Mouse (Mus musculus) heart, adult 2 months (tissue): ENCODE results near the gene Cnot6. TPM values are rescaled to one million over a fixed set of nuclear protein-coding genes. Genes with fewer than 3 reads are reported as not detected.

Experiments
- DNase-seq, 2 experiments: peaks; one replicate each; pipeline ENCODE4 v3.0.0; 2021
- H3K27ac ChIP-seq: fragments of 200-600 bp; 2 replicates; pipeline ENCODE4 v1.8.1; 2022
- H3K27me3 ChIP-seq: fragments of 200-500 bp; 2 replicates; pipeline ENCODE4 v1.6.1; 2012; ENCODE audit warnings: mild to moderate bottlenecking, low read length, inconsistent platforms, mixed read lengths; ENCODE audit not compliant: control insufficient read depth, insufficient read depth
- H3K36me3 ChIP-seq: fragments of 200-500 bp; 2 replicates; pipeline ENCODE4 v1.6.1; 2012; ENCODE audit warnings: low read length, inconsistent platforms; ENCODE audit not compliant: control insufficient read depth, insufficient read depth
- H3K4me1 ChIP-seq: fragments of 200-500 bp; 2 replicates; pipeline ENCODE4 v1.6.1; 2011; ENCODE audit warnings: low read length; ENCODE audit not compliant: control insufficient read depth, insufficient read depth
- H3K4me3 ChIP-seq: fragments of 200-600 bp; 2 replicates; pipeline ENCODE4 v1.8.1; 2022
- H3K79me2 ChIP-seq: fragments of 200-500 bp; replicated peaks from 2 replicates; pipeline ENCODE4 v1.6.1; 2012; ENCODE audit warnings: mild to moderate bottlenecking, inconsistent platforms, low read length, moderate library complexity, mixed read lengths; ENCODE audit not compliant: control insufficient read depth, insufficient read depth
- H3K9ac ChIP-seq: fragments of 200-500 bp; 2 replicates; pipeline ENCODE4 v1.6.1; 2012; ENCODE audit warnings: low read depth, mild to moderate bottlenecking, control low read depth, inconsistent platforms, low read length, mixed read lengths
- CTCF ChIP-seq: fragments of 200-600 bp; IDR thresholded peaks from 2 replicates; pipeline ENCODE4 v1.8.1; 2022; ENCODE audit warnings: antibody characterized with exemption, mild to moderate bottlenecking, moderate library complexity
- EP300 ChIP-seq: fragments of 200-500 bp; IDR thresholded peaks from 2 replicates; pipeline ENCODE4 v1.6.1; 2011; ENCODE audit warnings: low read depth, low read length, control low read depth; ENCODE audit not compliant: insufficient read depth
- POLR2A ChIP-seq: fragments of 200-500 bp; IDR thresholded peaks from 2 replicates; pipeline ENCODE4 v1.6.1; 2011; ENCODE audit warnings: mild to moderate bottlenecking, low read depth, low read length, control low read depth; ENCODE audit not compliant: insufficient read depth
- WGBS: fragments of 180-500 bp; shearing (Covaris S2); methylation state at CpG from one replicate; pipeline ENCODE4 v1.1.7; 2018; 5-methylcytosine and 5-hydroxymethylcytosine counted together
- intact Hi-C: fragments of 180-260 bp; cut with DNase I; formaldehyde crosslinking; loops from one replicate; pipeline ENCODE4 v1.15.1; 2025
- polyA plus RNA-seq: library from polyadenylated mRNA; depleted of rRNA; stranded (reverse); fragments of >200 nt; gene quantifications from 2 replicates; pipeline ENCODE4 v1.2.3, GENCODE M21; 2012
- total RNA-seq, 2 experiments: library from RNA; stranded (reverse); gene quantifications; 2 replicates each; pipeline ENCODE4 v1.2.3; 2021

Gene Cnot6
- total and polyA plus RNA-seq, 3 experiments: 6.3 to 23.4 (median 19.3) TPM

- Histone ChIP-seq H3K79me2 (no peaks in the 10 kb centered on the region), H3K4me3 (no peak overlapping the region), H3K27me3 (no peaks in the 10 kb centered on the region), H3K4me1 (peaks cover 5% of the 10 kb centered on the region; the same call in 1 of the 2 replicates), H3K9ac (no peak overlapping the region), H3K27ac (no peak overlapping the region), H3K36me3 (no peaks in the 10 kb centered on the region)
- WGBS: 61% methylated on average over 6 of the region's 6 CpGs
- no peak for TF ChIP-seq EP300
- no peak for TF ChIP-seq POLR2A
- no peak for TF ChIP-seq CTCF
- intact Hi-C loops: no loop called here
- no peak for DNase-seq
Observed at GRCm38 (mm10) chr11:49635671-49636070, 76.9 kb downstream of the Cnot6 start.

GRCm38 (mm10) chr11:49634101-49634500, 78.4 kb downstream of the Cnot6 start:
- intact Hi-C loops: loop anchor here (5.0 kb wide), 1 partner anchor 37 kb away; no protein-coding TSS in a partner anchor
- no peak overlapping the region for H3K27ac ChIP-seq
- no peaks in the 10 kb centered on the region for H3K27me3 ChIP-seq
- no peaks in the 10 kb centered on the region for H3K36me3 ChIP-seq
- WGBS: 44% methylated on average over 22 of the region's 22 CpGs
- peaks cover 5% of the 10 kb centered on the region; the same call in 1 of the 2 replicates for H3K4me1 ChIP-seq
- H3K4me3 ChIP-seq: no peak overlapping the region
- no peaks in the 10 kb centered on the region for H3K79me2 ChIP-seq
- H3K9ac ChIP-seq: no peak overlapping the region
- no peak for TF ChIP-seq EP300
- no peak for TF ChIP-seq POLR2A
- TF ChIP-seq CTCF: no peak
- DNase-seq: no peak

GRCm38 (mm10) chr11:49632256-49632655, 80.3 kb downstream of the Cnot6 start:
- WGBS: 48% methylated on average over 2 of the region's 2 CpGs
- no peaks in the 10 kb centered on the region for H3K79me2 ChIP-seq
- H3K4me3 ChIP-seq: no peak overlapping the region
- no peak for DNase-seq
- no peaks in the 10 kb centered on the region for H3K36me3 ChIP-seq
- H3K9ac ChIP-seq: no peak overlapping the region
- no peaks in the 10 kb centered on the region for H3K27me3 ChIP-seq
- TF ChIP-seq CTCF (no peak), EP300 (0 out of 2 replicates have a peak, but pooled peaks have one; percentile 10)
- peaks cover 5% of the 10 kb centered on the region; the same call in 1 of the 2 replicates for H3K4me1 ChIP-seq
- intact Hi-C loops: loop anchor here (5.0 kb wide), 1 partner anchor 35 kb away; no protein-coding TSS in a partner anchor
- peak overlapping the region; percentile 36; the same call in 1 of the 2 replicates for H3K27ac ChIP-seq

- H3K36me3 ChIP-seq: no peaks in the 10 kb centered on the region
- H3K27ac ChIP-seq: no peak overlapping the region
- 30% methylated on average over 3 of the region's 3 CpGs for WGBS
- peaks cover 5% of the 10 kb centered on the region; the same call in 1 of the 2 replicates for H3K4me1 ChIP-seq
- H3K79me2 ChIP-seq: no peaks in the 10 kb centered on the region
- H3K9ac ChIP-seq: no peak overlapping the region
- H3K4me3 ChIP-seq: no peak overlapping the region
- TF ChIP-seq EP300 (no peak), CTCF (peak; percentile 73)
- intact Hi-C loops: loop anchor here (5.0 kb wide), 1 partner anchor 34 kb away; no protein-coding TSS in a partner anchor
- H3K27me3 ChIP-seq: no peaks in the 10 kb centered on the region
- DNase-seq: peak in 1 of 2 experiments; percentile 42
Observed at GRCm38 (mm10) chr11:49631154-49631553, 81.4 kb downstream of the Cnot6 start.

GRCm38 (mm10) chr11:49626748-49627147, 85.8 kb downstream of the Cnot6 start:
- 84% methylated on average over 8 of the region's 8 CpGs for WGBS

GRCm38 (mm10) chr11:49625863-49626262, 86.7 kb downstream of the Cnot6 start:
- H3K27me3 ChIP-seq: no peaks in the 10 kb centered on the region
- H3K36me3 ChIP-seq: no peaks in the 10 kb centered on the region
- 71% methylated on average over 15 of the region's 15 CpGs for WGBS
- H3K27ac ChIP-seq: no peak overlapping the region
- H3K4me1 ChIP-seq: peaks cover 4% of the 10 kb centered on the region; the same call in 1 of the 2 replicates
- TF ChIP-seq POLR2A: no peak
- TF ChIP-seq CTCF: peak; percentile 34
- no peaks in the 10 kb centered on the region for H3K79me2 ChIP-seq
- H3K4me3 ChIP-seq: no peak overlapping the region
- H3K9ac ChIP-seq: no peak overlapping the region
- no peak for DNase-seq
- intact Hi-C loops: no loop called here

More at GRCm38 (mm10) chr11:49626748-49627147, 85.8 kb downstream of the Cnot6 start:
- Histone ChIP-seq H3K79me2 (no peaks in the 10 kb centered on the region), H3K27ac (no peak overlapping the region), H3K36me3 (no peaks in the 10 kb centered on the region), H3K9ac (no peak overlapping the region), H3K27me3 (no peaks in the 10 kb centered on the region), H3K4me3 (no peak overlapping the region), H3K4me1 (peaks cover 6% of the 10 kb centered on the region; the same call in 1 of the 2 replicates)
- no peak for DNase-seq
- intact Hi-C loops: no loop called here
- no peak for TF ChIP-seq EP300
- no peak for TF ChIP-seq CTCF
- no peak for TF ChIP-seq POLR2A
